Mouse (Mus musculus) cerebellum, postnatal 36 days (tissue): ENCODE data around the gene Plcxd3.
"Not testable (repeated sequence)": the region's sequence is repeated elsewhere in the genome, so short reads cannot be mapped to it uniquely, and the experiment has no call there.

Experiments
- DNase-seq, 2 experiments: peaks; one replicate each; pipeline ENCODE4 v3.0.0; 2021 to 2022; ENCODE audit warnings: mixed read lengths in 2 of 2

The Plcxd3 gene

GRCm38 (mm10) chr15:4561431-4561970 is 186.2 kb downstream of the Plcxd3 start:
- DNase-seq: peak; percentile 43 to 60

- not testable (repeated sequence) for DNase-seq
Measured at GRCm38 (mm10) chr15:4595521-4595920, 220.2 kb downstream of the Plcxd3 start.

DNA sequence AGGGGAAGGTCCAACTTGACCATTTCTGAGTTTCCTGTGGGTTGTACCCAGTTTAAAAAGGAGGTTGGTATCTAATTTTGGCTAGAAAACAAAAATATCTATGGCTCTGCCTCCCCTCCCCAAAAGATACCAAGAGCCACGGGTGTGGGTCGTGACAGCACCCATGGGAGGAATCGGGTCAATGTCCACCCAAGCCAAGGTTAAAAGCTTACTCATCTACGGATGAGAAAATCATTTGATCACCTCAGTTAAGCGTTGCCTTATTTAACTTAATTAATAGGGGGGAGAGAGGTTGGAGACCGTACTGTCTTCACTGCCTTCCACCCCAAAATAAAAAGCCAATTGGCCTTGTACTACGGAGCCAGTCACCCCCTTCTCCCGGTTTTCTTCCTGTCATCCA is 223.4 kb downstream of the Plcxd3 start:
- not testable (repeated sequence) for DNase-seq

GRCm38 (mm10) chr15:4599331-4599730 is 224.0 kb downstream of the Plcxd3 start:
- not testable (repeated sequence) for DNase-seq

- DNase-seq: no peak
Measured at GRCm38 (mm10) chr15:4605630-4606029, 230.3 kb downstream of the Plcxd3 start.
